Mouse (Mus musculus): ENCODE measurements at regions not wholly inside any gene's neighbourhood (a gene's known extent, or its start where the extent isn't known, plus 50 kb on each side); places are given as distances from the start of the nearest gene placed in this dataset.

- no peak for TF ChIP-seq CTCF (IDR thresholded peaks at IDR 0.05; ENCODE audit: low read depth)
- TF ChIP-seq EP300 (IDR thresholded peaks at IDR 0.05; ENCODE audit: low read depth): no peak
Observed at GRCm38 (mm10) chr15:63036241-63036640, 808.7 kb downstream of the Gsdmc2 start.
